Mouse (Mus musculus): Measurements from ENCODE around the gene Vwa1.
"Not testable (repeated sequence)": the region's sequence is repeated elsewhere in the genome, so short reads cannot be mapped to it uniquely, and the experiment has no call there.

Vwa1 gene

DNA sequence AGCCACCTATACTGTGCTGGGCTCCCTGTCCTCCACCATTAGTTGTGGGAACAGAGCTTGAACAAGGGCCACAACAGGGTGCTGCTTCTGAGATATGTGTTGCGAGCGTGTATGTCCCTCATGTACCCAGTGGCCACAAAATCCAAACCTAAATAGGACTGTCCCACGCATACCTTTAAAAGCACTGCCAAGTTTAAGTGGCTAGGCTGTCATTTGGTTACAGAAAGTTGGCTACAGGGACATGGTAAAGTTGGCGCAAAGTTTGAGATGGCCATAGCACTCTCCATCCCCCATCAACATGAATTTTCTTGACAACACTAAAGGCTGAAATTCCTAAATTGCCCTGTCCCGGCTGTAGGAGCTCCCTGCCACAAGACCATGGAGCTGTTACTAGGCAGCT, 29.4 kb downstream of the Vwa1 start:
- in situ Hi-C loops (cut with MboI, MseI), result no loop called here

- in situ Hi-C loops (cut with MboI, MseI), result no loop called here
These were observed 30.0 kb downstream of the Vwa1 start for GRCm38 (mm10) chr4:155744474-155744873.

- in situ Hi-C loops (cut with MboI, MseI), result no loop called here
These were observed 31.8 kb downstream of the Vwa1 start for GRCm38 (mm10) chr4:155742684-155743083.

- in situ Hi-C loops (cut with MboI, MseI), result not testable (repeated sequence)
These were observed 33.8 kb downstream of the Vwa1 start for GRCm38 (mm10) chr4:155740681-155741080.

DNA sequence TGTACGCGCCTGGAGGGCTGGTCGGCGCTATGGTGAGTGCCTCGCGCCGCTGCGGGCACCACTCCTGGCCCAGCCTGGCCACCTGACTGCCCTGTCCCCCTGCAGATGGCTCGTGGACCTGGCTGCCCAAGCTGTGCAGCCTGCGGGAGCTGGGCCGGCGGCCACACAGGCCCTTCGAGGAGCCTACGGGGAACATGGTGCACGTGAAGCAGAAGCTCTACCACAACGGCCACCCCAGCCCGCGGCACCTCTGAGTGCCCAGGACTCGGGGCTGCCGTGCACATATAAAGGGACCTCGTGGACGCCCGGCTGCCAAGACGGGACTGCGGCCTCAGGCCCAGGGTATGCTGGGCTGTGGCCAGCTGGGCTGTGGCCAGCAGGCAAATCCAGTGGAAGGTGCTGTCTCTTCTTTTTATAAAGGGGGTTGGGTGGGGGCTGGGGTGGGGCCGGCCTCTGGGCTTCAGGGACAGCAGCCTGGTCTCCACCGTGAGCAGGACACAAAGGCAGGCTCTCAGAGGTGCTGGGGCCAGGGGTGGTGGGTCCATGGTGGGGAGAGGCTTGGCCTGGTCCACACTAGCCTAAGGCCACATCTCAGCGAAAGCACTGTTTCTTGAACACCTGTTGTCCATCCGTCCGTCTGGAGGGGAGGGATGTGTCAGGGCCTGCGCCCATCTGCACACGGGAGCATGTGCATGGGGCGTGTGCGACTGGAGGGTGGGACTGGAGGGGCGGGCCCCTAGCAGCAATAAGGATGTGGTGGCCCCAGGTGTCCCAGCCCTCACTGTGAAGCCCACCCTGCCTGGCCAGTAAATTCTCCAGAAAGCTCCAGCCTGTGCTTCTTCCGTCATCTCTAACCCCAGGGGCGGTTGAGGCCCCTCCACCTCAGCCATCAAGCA, 34.5 kb downstream of the Vwa1 start:
- in situ Hi-C loops (cut with MboI, MseI), result no loop called here

DNA sequence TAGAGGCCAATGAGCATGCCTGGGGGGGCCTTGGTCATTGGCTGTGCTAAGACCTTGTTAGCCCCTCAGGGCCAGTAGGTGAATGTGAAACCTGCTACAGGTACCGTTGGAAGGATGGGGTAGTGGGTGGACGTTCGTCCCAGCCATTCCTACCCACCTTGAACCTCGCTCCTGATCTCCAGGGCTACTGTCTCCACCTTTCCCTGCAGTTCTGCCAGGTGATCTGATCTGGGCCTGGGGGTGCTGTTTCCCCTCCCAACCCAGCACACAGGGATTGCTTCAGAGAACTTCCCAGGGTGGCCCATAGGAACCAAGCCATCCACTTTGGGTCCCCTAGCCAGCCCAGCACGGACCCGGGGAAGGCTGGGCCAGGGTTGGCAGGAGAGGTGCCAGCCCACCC, 35.3 kb downstream of the Vwa1 start:
- in situ Hi-C loops (cut with MboI, MseI), result no loop called here

GRCm38 (mm10) chr4:155738262-155738661, 36.2 kb downstream of the Vwa1 start:
- in situ Hi-C loops (cut with MboI, MseI), result no loop called here

DNA sequence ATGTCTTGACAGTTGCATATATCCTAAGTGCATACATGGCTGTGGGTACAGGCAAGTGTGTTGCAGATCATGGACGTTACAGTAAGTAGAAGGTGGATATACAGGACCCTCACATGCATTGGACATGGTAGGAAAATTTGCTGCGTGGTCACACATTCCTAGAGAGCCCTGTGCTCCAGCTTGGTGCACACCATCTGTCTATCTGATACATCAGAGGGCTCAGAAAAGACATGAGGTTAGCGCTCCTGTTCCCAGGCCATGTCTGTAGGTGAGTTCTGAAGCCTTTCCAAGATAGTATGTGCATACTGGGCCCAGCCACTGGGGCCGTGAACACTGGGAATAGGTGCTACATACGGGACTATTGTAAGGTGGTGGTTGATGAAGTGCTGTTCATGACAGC, 38.1 kb downstream of the Vwa1 start:
- in situ Hi-C loops (cut with MboI, MseI), result no loop called here

DNA sequence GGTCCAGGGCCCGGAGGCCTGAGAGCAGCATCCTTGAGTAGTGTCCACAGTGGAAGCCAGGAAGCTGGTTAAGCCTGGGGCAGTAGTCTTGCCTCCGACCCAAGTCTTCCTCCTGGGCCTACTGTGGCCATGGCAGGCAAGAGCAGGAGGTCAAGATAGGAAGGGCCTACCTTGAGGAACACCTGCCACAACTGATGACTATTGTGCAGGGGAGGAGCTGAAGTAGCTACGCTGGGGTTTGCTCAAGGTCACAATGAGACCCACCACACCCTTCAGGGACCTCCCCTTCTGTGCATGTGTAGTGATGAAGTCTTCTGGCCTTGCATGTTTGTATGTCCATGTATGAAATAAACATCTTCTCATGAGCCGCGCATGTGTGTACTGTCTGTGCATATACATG, 38.7 kb downstream of the Vwa1 start:
- in situ Hi-C loops (cut with MboI, MseI), result no loop called here

- in situ Hi-C loops (cut with MboI, MseI), result no loop called here
These were observed 39.4 kb downstream of the Vwa1 start for GRCm38 (mm10) chr4:155734951-155735702.

GRCm38 (mm10) chr4:155734350-155734941, 40.1 kb downstream of the Vwa1 start, which contains the start of gene Tmem240:
Tmem240 (plus strand) TSS chr4:155734800.
- in situ Hi-C loops (cut with MboI, MseI), result no loop called here

DNA sequence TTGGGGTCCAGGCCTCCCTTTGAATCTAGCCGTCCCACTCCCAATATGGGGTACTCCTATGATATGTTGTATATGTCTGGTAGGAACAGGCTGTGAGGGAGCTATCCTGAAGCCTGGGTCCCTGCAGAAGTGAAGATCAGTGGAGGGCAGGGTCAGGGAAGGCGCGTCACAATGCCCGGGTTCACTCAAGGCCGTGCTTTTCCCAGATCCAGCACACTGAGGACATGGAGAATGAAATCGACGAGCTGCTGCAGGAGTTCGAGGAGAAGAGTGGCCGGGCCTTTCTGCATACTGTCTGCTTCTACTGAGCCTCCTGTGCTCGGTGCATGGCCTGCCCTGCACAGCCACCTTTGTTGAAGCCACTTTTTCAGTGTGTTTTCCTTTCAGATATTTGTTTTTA, 41.2 kb downstream of the Vwa1 start:
- in situ Hi-C loops (cut with MboI, MseI), result no loop called here

DNA sequence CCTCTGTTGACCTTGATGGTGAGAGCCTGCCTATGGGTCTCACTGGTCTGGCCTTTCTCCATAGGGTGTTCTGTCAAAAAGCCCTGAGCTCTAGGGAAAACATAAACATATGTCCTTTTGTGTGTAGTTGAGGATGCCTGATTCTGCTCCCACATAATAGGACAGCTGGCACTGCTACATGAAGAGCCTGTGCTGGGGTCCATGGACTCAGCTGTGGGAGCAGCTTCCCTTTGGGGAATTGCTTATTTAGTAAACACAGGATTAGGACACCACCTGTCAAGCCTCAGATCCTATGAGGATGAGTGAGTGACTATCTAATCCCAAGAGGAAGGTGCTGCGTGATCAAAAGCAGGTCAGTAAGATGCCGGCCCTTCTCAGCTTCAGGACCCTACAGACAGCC, 46.5 kb downstream of the Vwa1 start:
- in situ Hi-C loops (cut with MboI, MseI), result no loop called here

DNA sequence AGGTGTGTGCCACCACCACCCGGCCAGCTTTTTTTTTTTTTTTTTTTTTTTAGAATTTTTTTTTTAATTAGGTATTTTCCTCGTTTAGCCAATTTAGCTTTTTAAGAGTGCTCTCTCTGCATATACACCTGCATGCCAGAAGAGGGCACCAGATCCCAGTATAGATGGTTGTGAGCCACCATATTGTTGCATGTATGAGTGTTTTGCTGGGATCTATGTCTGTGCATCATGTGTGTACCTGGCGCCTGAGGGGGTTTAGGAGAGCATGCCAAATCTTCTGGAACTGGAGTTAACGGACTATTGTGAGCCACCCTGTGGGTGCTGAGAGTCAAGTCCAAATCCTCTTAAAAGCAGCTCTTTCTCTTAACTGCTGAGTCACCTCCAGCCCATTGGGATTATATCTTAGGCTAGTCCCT, 52.8 kb downstream of the Vwa1 start:
- in situ Hi-C loops (cut with MboI, MseI), result no loop called here
